Mouse (Mus musculus): ENCODE data around the gene Mr1.

The Mr1 gene

GRCm38 (mm10) chr1:155127429-155127934 is 19.1 kb downstream of the Mr1 start:
- DNase-seq (ENCODE audit: low spot score), result no peak

GRCm38 (mm10) chr1:155126716-155127115 is 19.9 kb downstream of the Mr1 start:
- DNase-seq (ENCODE audit: low spot score), result no peak

- DNase-seq (ENCODE audit: low spot score), result no peak
These were observed 22.2 kb downstream of the Mr1 start for GRCm38 (mm10) chr1:155124397-155124796.

GRCm38 (mm10) chr1:155121977-155122939 is 24.4 kb downstream of the Mr1 start:
- no peak for DNase-seq (ENCODE audit: low spot score)

GRCm38 (mm10) chr1:155119719-155120118 is 26.9 kb downstream of the Mr1 start:
- no peak for DNase-seq (ENCODE audit: low spot score)

GRCm38 (mm10) chr1:155113946-155114345 is 32.7 kb downstream of the Mr1 start:
- no peak for DNase-seq (ENCODE audit: low spot score)

- no peak for DNase-seq (ENCODE audit: low spot score)
These were observed 33.7 kb downstream of the Mr1 start for GRCm38 (mm10) chr1:155112875-155113274.

- DNase-seq (ENCODE audit: low spot score), result no peak
These were observed 34.5 kb downstream of the Mr1 start for GRCm38 (mm10) chr1:155112118-155112517.

- DNase-seq (ENCODE audit: low spot score), result no peak
These were observed 35.1 kb downstream of the Mr1 start for GRCm38 (mm10) chr1:155111491-155111890.

- DNase-seq (ENCODE audit: low spot score), result no peak
These were observed 36.9 kb downstream of the Mr1 start for GRCm38 (mm10) chr1:155109387-155110350.

- DNase-seq (ENCODE audit: low spot score), result no peak
These were observed 38.2 kb downstream of the Mr1 start for GRCm38 (mm10) chr1:155108412-155108811.

GRCm38 (mm10) chr1:155107843-155108242 is 38.8 kb downstream of the Mr1 start:
- DNase-seq (ENCODE audit: low spot score), result no peak

GRCm38 (mm10) chr1:155106310-155106709 is 40.3 kb downstream of the Mr1 start:
- DNase-seq (ENCODE audit: low spot score), result no peak

GRCm38 (mm10) chr1:155103991-155104390 is 42.6 kb downstream of the Mr1 start:
- no peak for DNase-seq (ENCODE audit: low spot score)

GRCm38 (mm10) chr1:155102631-155103030 is 44.0 kb downstream of the Mr1 start:
- DNase-seq (ENCODE audit: low spot score), result no peak

- peak; percentile 92 for DNase-seq (ENCODE audit: low spot score)
These were observed 47.2 kb downstream of the Mr1 start, which contains the start of gene Ier5 for GRCm38 (mm10) chr1:155099280-155099848. Gene Ier5 (minus strand): TSS chr1:155099636.

GRCm38 (mm10) chr1:155098486-155099279 is 47.9 kb downstream of the Mr1 start:
- no peak for DNase-seq (ENCODE audit: low spot score)

- DNase-seq (ENCODE audit: low spot score), result no peak
These were observed 48.6 kb downstream of the Mr1 start for GRCm38 (mm10) chr1:155097931-155098485.

GRCm38 (mm10) chr1:155097354-155097753 is 49.3 kb downstream of the Mr1 start:
- no peak for DNase-seq (ENCODE audit: low spot score)

- no peak for DNase-seq (ENCODE audit: low spot score)
These were observed 49.9 kb downstream of the Mr1 start for GRCm38 (mm10) chr1:155096620-155097261.

Data from ovary, adult 18-20 months (tissue).